Mouse (Mus musculus): ENCODE measurements around the gene Mtif3.

- TF ChIP-seq POLR2A (IDR thresholded peaks at IDR 0.05; ENCODE audit: insufficient read length, low read depth): no peak
- TF ChIP-seq POLR2AphosphoS2 (IDR thresholded peaks at IDR 0.05; ENCODE audit: insufficient read length, low read depth): no peak
- TF ChIP-seq MAX (IDR thresholded peaks at IDR 0.05; ENCODE audit: low read depth): no peak
- TF ChIP-seq TCF12 (IDR thresholded peaks at IDR 0.05; ENCODE audit: insufficient read depth, poor library complexity, severe bottlenecking): no peak
- no peak for TF ChIP-seq MYOG (IDR thresholded peaks at IDR 0.05; ENCODE audit: control insufficient read depth in 1 of 3, insufficient read depth in 1 of 3, insufficient read length in 2 of 3, low read depth in 2 of 3)
- TF ChIP-seq E2F4 (IDR thresholded peaks at IDR 0.05; ENCODE audit: insufficient read depth): no peak
- no peak for TF ChIP-seq MYOD1 (IDR thresholded peaks at IDR 0.05; ENCODE audit: control insufficient read depth in 1 of 3, insufficient read length in 2 of 3, low read depth in 2 of 3)
- TF ChIP-seq USF1 (IDR thresholded peaks at IDR 0.05; ENCODE audit: low read depth): no peak
- TF ChIP-seq SRF (IDR thresholded peaks at IDR 0.05; ENCODE audit: control insufficient read depth, insufficient read length, low read depth): no peak
- TF ChIP-seq CEBPB (IDR thresholded peaks at IDR 0.05; ENCODE audit: insufficient read depth, poor library complexity, severe bottlenecking): no peak
- TF ChIP-seq TCF3 (IDR thresholded peaks at IDR 0.05; ENCODE audit: insufficient read length, low read depth): no peak
- TF ChIP-seq REST (IDR thresholded peaks at IDR 0.05; ENCODE audit: insufficient read depth, insufficient read length): no peak
Observed at GRCm38 (mm10) chr5:147011333-147011732, 47.7 kb upstream of the Mtif3 start.

All from myocyte (in vitro differentiated cells).